Mouse (Mus musculus) forebrain, postnatal 0 days (tissue): Measurements from ENCODE around the gene Sox18. TPM values are rescaled to one million over a fixed set of nuclear protein-coding genes. Genes with fewer than 3 reads are reported as not detected.
A peak's percentile ranks its signal among the peaks of the same experiment; 100 is the strongest.

ENCODE experiments used
- ATAC-seq: fragments of 200-750 bp; cut with Nextera tagmentation; 2 replicates; pipeline ENCODE4 v1.8.0; 2017; ENCODE audit warnings: mild to moderate bottlenecking, moderate library complexity
- DNase-seq: peaks from one replicate; pipeline ENCODE4 v3.0.0-alpha.2; 2015
- H3K27ac ChIP-seq: fragments of 300-500 bp; sonication (generic); 2 replicates; pipeline ENCODE4 v1.5.1; 2014; ENCODE audit warnings: low read depth, mild to moderate bottlenecking, antibody characterized with exemption, low read length, moderate library complexity, mixed read lengths
- H3K27me3 ChIP-seq: fragments of 300-500 bp; sonication (generic); 2 replicates; pipeline ENCODE4 v1.6.1; 2014; ENCODE audit warnings: mild to moderate bottlenecking, low read length, mixed read lengths; ENCODE audit not compliant: insufficient read depth
- H3K36me3 ChIP-seq: fragments of 300-500 bp; sonication (generic); 2 replicates; pipeline ENCODE4 v1.6.1; 2014; ENCODE audit warnings: mild to moderate bottlenecking, moderate library complexity; ENCODE audit not compliant: insufficient read depth
- H3K4me1 ChIP-seq: fragments of 300-500 bp; sonication (generic); 2 replicates; pipeline ENCODE4 v1.6.1; 2014; ENCODE audit warnings: antibody characterized with exemption; ENCODE audit not compliant: insufficient read depth
- H3K4me2 ChIP-seq: fragments of 300-500 bp; sonication (generic); 2 replicates; pipeline ENCODE4 v1.6.1; 2014; ENCODE audit warnings: low read depth, mild to moderate bottlenecking, moderate library complexity
- H3K4me3 ChIP-seq: fragments of 300-500 bp; sonication (generic); 2 replicates; pipeline ENCODE4 v1.5.1; 2014; ENCODE audit warnings: low read depth, low read length, mixed read lengths
- H3K9ac ChIP-seq: fragments of 300-500 bp; sonication (generic); 2 replicates; pipeline ENCODE4 v1.6.1; 2014; ENCODE audit warnings: mild to moderate bottlenecking
- H3K9me3 ChIP-seq: fragments of 300-500 bp; sonication (generic); 2 replicates; pipeline ENCODE4 v1.6.1; 2016; ENCODE audit warnings: low read length
- CTCF ChIP-seq: sonication (generic); IDR thresholded peaks from 2 replicates; pipeline ENCODE4 v1.5.1; 2016; ENCODE audit warnings: antibody characterized with exemption, control low read depth, low read depth
- polyA plus RNA-seq: library from polyadenylated mRNA; unstranded; fragments of >200 nt; fragmentation: Nextera tagmentation; extraction: Ambion mirVana; gene quantifications from 2 replicates; pipeline ENCODE4 v1.2.1, GENCODE M21; 2015
- total RNA-seq: library from RNA; depleted of rRNA; stranded (reverse); fragments of >200 nt; gene quantifications from 2 replicates; pipeline ENCODE4 v1.2.3, GENCODE M21; 2014; rRNA removed

Gene Sox18
- total and polyA plus RNA-seq, 2 experiments from 2014 or later, result 8.9 to 11.1 TPM

- no peak overlapping the region for H3K4me3 ChIP-seq
- H3K27ac ChIP-seq, result no peak overlapping the region
- no peaks in the 10 kb centered on the region for H3K9me3 ChIP-seq
- no peaks in the 10 kb centered on the region for H3K4me1 ChIP-seq
- TF ChIP-seq CTCF, result no peak
- no peak overlapping the region for H3K9ac ChIP-seq
- H3K4me2 ChIP-seq, result no peak overlapping the region
- H3K36me3 ChIP-seq, result peaks cover 35% of the 10 kb centered on the region
- DNase-seq (no peak), ATAC-seq (no peak)
- H3K27me3 ChIP-seq, result no peaks in the 10 kb centered on the region
Observed at GRCm38 (mm10) chr2:181628471-181628870, 43.0 kb downstream of the Sox18 start.

GRCm38 (mm10) chr2:181623401-181623800 lies 48.0 kb downstream of the Sox18 start:
- no peaks in the 10 kb centered on the region for H3K9me3 ChIP-seq
- H3K4me3 ChIP-seq, result no peak overlapping the region
- no peak overlapping the region for H3K4me2 ChIP-seq
- H3K36me3 ChIP-seq, result peaks cover 39% of the 10 kb centered on the region
- no peaks in the 10 kb centered on the region for H3K4me1 ChIP-seq
- no peak overlapping the region for H3K27ac ChIP-seq
- ATAC-seq, result 0 out of 2 replicates have a peak, but pooled peaks have one; percentile 32
- peak; percentile 17 for DNase-seq
- no peak overlapping the region for H3K9ac ChIP-seq
- TF ChIP-seq CTCF, result peak; percentile 62
- H3K27me3 ChIP-seq, result no peaks in the 10 kb centered on the region

Other genes with a start within 250 kb of the Sox18 start
- gene Zbtb46, start 212.2 kb downstream of the Sox18 start, total RNA-seq, result 11.7 and 17.7 TPM in 2 replicates
- gene Zbtb46, start 212.2 kb downstream of the Sox18 start, polyA plus RNA-seq, result 8.2 and 11.0 TPM in 2 replicates
- gene Abhd16b, start 178.4 kb downstream of the Sox18 start, total RNA-seq, result not detected in 2 replicates
- gene Abhd16b, start 178.4 kb downstream of the Sox18 start, polyA plus RNA-seq, result not detected in 2 replicates
- 91.7 and 120 TPM in 2 replicates for gene Tpd52l2, start 174.5 kb downstream of the Sox18 start, total RNA-seq
- gene Tpd52l2, start 174.5 kb downstream of the Sox18 start, polyA plus RNA-seq, result 114 and 128 TPM in 2 replicates
- gene Dnajc5, start 151.2 kb downstream of the Sox18 start, total RNA-seq, result 252 and 369 TPM in 2 replicates
- gene Dnajc5, start 151.2 kb downstream of the Sox18 start, polyA plus RNA-seq, result 207 and 270 TPM in 2 replicates
- 55.8 and 59.1 TPM in 2 replicates for gene Uckl1, start 86.7 kb downstream of the Sox18 start, total RNA-seq
- 42.7 and 43.0 TPM in 2 replicates for gene Uckl1, start 86.7 kb downstream of the Sox18 start, polyA plus RNA-seq
- gene Prpf6, start 79.8 kb downstream of the Sox18 start, total RNA-seq, result 45.8 and 49.6 TPM in 2 replicates
- 43.7 and 46.5 TPM in 2 replicates for gene Prpf6, start 79.8 kb downstream of the Sox18 start, polyA plus RNA-seq
- gene Zfp512b, start 78.8 kb downstream of the Sox18 start, total RNA-seq, result 74.6 and 75.6 TPM in 2 replicates
- 44.7 and 62.3 TPM in 2 replicates for gene Zfp512b, start 78.8 kb downstream of the Sox18 start, polyA plus RNA-seq
- 64.9 and 85.6 TPM in 2 replicates for gene Samd10, start 72.4 kb downstream of the Sox18 start, total RNA-seq
- gene Samd10, start 72.4 kb downstream of the Sox18 start, polyA plus RNA-seq, result 82.6 and 108 TPM in 2 replicates
- not detected in 2 replicates for gene Gm29797, start 14.6 kb downstream of the Sox18 start, total RNA-seq
- not detected in 2 replicates for gene Gm29797, start 14.6 kb downstream of the Sox18 start, polyA plus RNA-seq
- 51.1 and 55.6 TPM in 2 replicates for gene Tcea2, start 8.7 kb upstream of the Sox18 start, total RNA-seq
- 53.8 and 57.5 TPM in 2 replicates for gene Tcea2, start 8.7 kb upstream of the Sox18 start, polyA plus RNA-seq
- 43.7 and 50.2 TPM in 2 replicates for gene Rgs19, start 22.3 kb upstream of the Sox18 start, total RNA-seq
- 56.4 and 57.4 TPM in 2 replicates for gene Rgs19, start 22.3 kb upstream of the Sox18 start, polyA plus RNA-seq
- not detected in 2 replicates for gene Lkaaear1, start 26.8 kb upstream of the Sox18 start, total RNA-seq
- not detected in 2 replicates for gene Lkaaear1, start 26.8 kb upstream of the Sox18 start, polyA plus RNA-seq
- 114 and 134 TPM in 2 replicates for gene Oprl1, start 43.4 kb upstream of the Sox18 start, total RNA-seq
- gene Oprl1, start 43.4 kb upstream of the Sox18 start, polyA plus RNA-seq, result 51.3 and 62.5 TPM in 2 replicates
- gene Myt1, start 91.7 kb upstream of the Sox18 start, total RNA-seq, result 39.0 and 55.0 TPM in 2 replicates
- gene Myt1, start 91.7 kb upstream of the Sox18 start, polyA plus RNA-seq, result 4.0 and 6.7 TPM in 2 replicates
- 30.1 and 36.3 TPM in 2 replicates for gene Pcmtd2, start 166.2 kb upstream of the Sox18 start, total RNA-seq
- 17.9 and 25.8 TPM in 2 replicates for gene Pcmtd2, start 166.2 kb upstream of the Sox18 start, polyA plus RNA-seq
- gene Polr3k, start 192.7 kb upstream of the Sox18 start, total RNA-seq, result 66.5 and 69.2 TPM in 2 replicates
- gene Polr3k, start 192.7 kb upstream of the Sox18 start, polyA plus RNA-seq, result 80.1 and 86.1 TPM in 2 replicates